Mouse (Mus musculus) midbrain, embryonic 10.5 days (tissue): ENCODE results near the gene Magea6. TPM values are rescaled to one million over a fixed set of nuclear protein-coding genes. Genes with fewer than 3 reads are reported as not detected.
"Not testable (repeated sequence)": the region's sequence is repeated elsewhere in the genome, so short reads cannot be mapped to it uniquely, and the experiment has no call there.

Source experiments
- DNase-seq: peaks from one replicate; pipeline ENCODE4 v3.0.0-alpha.2; 2017; ENCODE audit warnings: low spot score
- H3K27ac ChIP-seq: fragments of 300-500 bp; sonication (generic); replicated peaks from 2 replicates; pipeline ENCODE4 v1.5.1; 2016; ENCODE audit warnings: mild to moderate bottlenecking
- H3K27me3 ChIP-seq: fragments of 300-500 bp; sonication (generic); 2 replicates; pipeline ENCODE4 v1.6.1; 2016; ENCODE audit warnings: low read depth, mild to moderate bottlenecking; ENCODE audit not compliant: poor library complexity, severe bottlenecking
- H3K36me3 ChIP-seq: fragments of 300-500 bp; sonication (generic); 2 replicates; pipeline ENCODE4 v1.6.1; 2016; ENCODE audit warnings: mild to moderate bottlenecking, moderate library complexity
- H3K4me1 ChIP-seq: fragments of 300-500 bp; sonication (generic); 2 replicates; pipeline ENCODE4 v1.6.1; 2016
- H3K4me3 ChIP-seq: fragments of 300-500 bp; sonication (generic); 2 replicates; pipeline ENCODE4 v1.5.1; 2016; ENCODE audit warnings: mild to moderate bottlenecking, moderate library complexity
- H3K9me3 ChIP-seq: fragments of 300-500 bp; sonication (generic); replicated peaks from 2 replicates; pipeline ENCODE4 v1.6.1; 2016; ENCODE audit warnings: mild to moderate bottlenecking
- WGBS: fragments of 180-500 bp; shearing (Covaris S2); methylation state at CpG from one replicate; pipeline ENCODE4 v1.1.7; 2016; 5-methylcytosine and 5-hydroxymethylcytosine counted together
- polyA plus RNA-seq: library from polyadenylated mRNA; unstranded; fragments of >200 nt; fragmentation: Nextera tagmentation; extraction: Ambion mirVana; gene quantifications from 2 replicates; pipeline ENCODE4 v1.2.1, GENCODE M21; 2016

Gene Magea6
- not detected in 2 replicates for polyA plus RNA-seq

GRCm38 (mm10) chrX:154935887-154936286, at the start of gene Magea6:
Magea6 (minus strand) TSS chrX:154935987.
- H3K27ac ChIP-seq, DNase-seq: not testable (repeated sequence)
- 76% methylated on average over 1 of the region's 1 CpGs for WGBS

GRCm38 (mm10) chrX:154949405-154949804, 13.6 kb upstream of the Magea6 start, which contains the start of gene Magea3:
Magea3 (minus strand) TSS chrX:154949505.
- not testable (repeated sequence) for H3K9me3 ChIP-seq, H3K4me3 ChIP-seq, DNase-seq, H3K36me3 ChIP-seq, H3K27ac ChIP-seq, H3K27me3 ChIP-seq, H3K4me1 ChIP-seq
- 86% methylated on average over 1 of the region's 1 CpGs for WGBS

More at GRCm38 (mm10) chrX:154935887-154936286, at the start of gene Magea6:
- H3K36me3 ChIP-seq, H3K27me3 ChIP-seq, H3K4me1 ChIP-seq, H3K4me3 ChIP-seq, H3K9me3 ChIP-seq: not testable (repeated sequence)

DNA sequence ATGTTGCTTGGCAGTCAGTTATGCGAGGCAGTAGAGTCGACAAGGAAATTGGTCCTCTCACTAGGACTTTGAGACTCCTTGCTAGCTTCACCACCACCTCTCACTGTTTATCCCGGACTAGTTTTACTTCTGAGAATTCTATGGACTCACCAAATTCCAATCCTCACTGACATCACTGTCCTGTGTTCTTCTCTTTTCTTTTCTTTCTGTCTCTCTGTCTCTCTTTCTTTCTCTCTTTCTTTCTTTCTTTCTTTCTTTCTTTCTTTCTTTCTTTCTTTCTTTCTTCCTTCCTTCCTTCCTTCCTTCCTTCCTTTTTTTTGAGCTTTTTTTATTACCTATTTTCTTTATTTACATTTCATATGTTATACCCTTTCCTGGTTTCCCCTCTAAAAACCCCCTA, 45.6 kb downstream of the Magea6 start, which contains the start of gene Cldn34b1:
Gene Cldn34b1, minus strand, starts transcription at position 101 of the 400 bp plus-strand sequence.
- H3K36me3 ChIP-seq, H3K4me3 ChIP-seq, H3K27me3 ChIP-seq, DNase-seq, H3K9me3 ChIP-seq, H3K27ac ChIP-seq, H3K4me1 ChIP-seq: not testable (repeated sequence)
- 86% methylated on average over 3 of the region's 3 CpGs for WGBS

Other genes with a start within 250 kb of the Magea6 start
- not detected in 2 replicates for gene Cldn34b1, start 45.7 kb downstream of the Magea6 start, polyA plus RNA-seq
- gene Magea3, start 13.5 kb upstream of the Magea6 start, polyA plus RNA-seq: not detected in 2 replicates
- not detected in 2 replicates for gene Magea8, start 59.9 kb upstream of the Magea6 start, polyA plus RNA-seq
- gene Magea5, start 127.2 kb upstream of the Magea6 start, polyA plus RNA-seq: not detected in 2 replicates
- gene Magea1, start 153.8 kb upstream of the Magea6 start, polyA plus RNA-seq: not detected in 2 replicates
- not detected in 2 replicates for gene Magea2, start 157.7 kb upstream of the Magea6 start, polyA plus RNA-seq
- gene Cldn34b2, start 192.4 kb upstream of the Magea6 start, polyA plus RNA-seq: not detected in 2 replicates